Mouse (Mus musculus): ENCODE results near the gene Thsd7a. TPM values are rescaled to one million over a fixed set of nuclear protein-coding genes. Genes with fewer than 3 reads are reported as not detected.
A peak's percentile ranks its signal among the peaks of the same experiment; 100 is the strongest.

Thsd7a gene
- polyA plus RNA-seq, 1 experiment from 2014 or later, result 21.9 TPM

DNA sequence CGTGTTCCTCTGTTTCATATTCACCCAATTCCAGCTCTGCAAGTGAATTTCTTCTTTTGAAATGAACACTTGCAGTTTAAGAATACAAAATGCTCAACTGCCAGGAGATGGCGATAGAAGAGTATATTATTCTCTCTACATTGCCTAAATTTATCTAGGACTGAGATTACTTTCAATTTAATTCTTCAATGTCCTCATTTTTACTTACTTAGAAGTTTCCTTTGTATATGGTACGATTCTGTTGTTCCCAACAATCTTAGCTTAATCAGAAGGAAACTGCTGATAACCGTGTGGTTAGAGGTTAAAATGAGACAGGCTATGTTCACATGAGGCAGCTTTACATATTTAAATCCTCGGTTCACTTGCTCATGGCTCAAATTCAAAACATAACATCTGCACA, 398.5 kb downstream of the Thsd7a start:
- peak; percentile 76 for ATAC-seq
- peak overlapping the region; percentile 38 for H3K4me2 ChIP-seq (ENCODE audit: low read length)
- H3K27me3 ChIP-seq (replicated peaks; ENCODE audit: control insufficient read depth, insufficient read depth, low read length), result no peaks in the 10 kb centered on the region
- no peak overlapping the region for H3K9ac ChIP-seq (ENCODE audit: low read depth, low read length)
- no peak overlapping the region for H3K4me3 ChIP-seq (ENCODE audit: low read length)
- no peaks in the 10 kb centered on the region for H3K36me3 ChIP-seq (ENCODE audit: control insufficient read depth, insufficient read depth, low read length)
- no peak overlapping the region for H3K27ac ChIP-seq (ENCODE audit: low read depth, low read length)
- WGBS, result 35% methylated on average over 5 of the region's 5 CpGs
- no peaks in the 10 kb centered on the region for H3K4me1 ChIP-seq (ENCODE audit: control insufficient read depth, insufficient read depth, low read depth, low read length)
- H3K9me3 ChIP-seq (ENCODE audit: control insufficient read depth, low read length), result no peaks in the 10 kb centered on the region

DNA sequence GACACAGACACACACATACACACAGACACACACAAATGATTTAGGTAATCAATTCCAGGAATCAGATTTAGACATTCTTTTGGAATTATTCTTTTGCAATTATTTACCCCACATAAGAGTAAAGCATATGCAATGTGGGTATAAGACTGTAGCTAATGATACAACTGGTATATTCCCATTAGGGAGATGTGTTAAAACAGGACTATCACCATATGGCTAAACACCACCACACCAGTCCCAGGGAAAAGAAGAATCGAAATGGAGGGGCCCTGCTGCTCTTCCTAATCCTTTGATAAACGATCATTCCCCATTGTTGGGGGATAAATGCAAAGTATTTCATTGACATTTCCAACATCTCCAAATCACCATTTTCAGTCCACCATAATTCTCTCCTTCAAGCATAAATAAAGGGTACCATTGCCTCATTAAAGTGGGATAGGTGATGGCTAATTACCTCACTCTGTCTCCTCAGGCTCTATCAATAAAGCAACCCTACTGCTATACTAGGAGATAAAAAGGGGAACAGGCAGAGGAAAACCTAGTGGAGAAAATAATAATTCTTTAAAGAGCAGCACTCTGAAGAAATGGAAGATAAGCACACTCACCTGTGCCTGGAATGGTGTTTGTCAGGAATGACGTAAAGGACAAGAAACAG, 400.0 kb downstream of the Thsd7a start:
- 58% methylated on average over 3 of the region's 3 CpGs for WGBS
- H3K4me2 ChIP-seq (ENCODE audit: low read length), result no peak overlapping the region
- H3K9me3 ChIP-seq (ENCODE audit: control insufficient read depth, low read length), result no peaks in the 10 kb centered on the region
- no peak for ATAC-seq
- H3K4me1 ChIP-seq (ENCODE audit: control insufficient read depth, insufficient read depth, low read depth, low read length), result no peaks in the 10 kb centered on the region
- H3K27ac ChIP-seq (ENCODE audit: low read depth, low read length), result no peak overlapping the region
- no peaks in the 10 kb centered on the region for H3K27me3 ChIP-seq (replicated peaks; ENCODE audit: control insufficient read depth, insufficient read depth, low read length)
- no peak overlapping the region for H3K9ac ChIP-seq (ENCODE audit: low read depth, low read length)
- no peak overlapping the region for H3K4me3 ChIP-seq (ENCODE audit: low read length)
- H3K36me3 ChIP-seq (ENCODE audit: control insufficient read depth, insufficient read depth, low read length), result no peaks in the 10 kb centered on the region

DNA sequence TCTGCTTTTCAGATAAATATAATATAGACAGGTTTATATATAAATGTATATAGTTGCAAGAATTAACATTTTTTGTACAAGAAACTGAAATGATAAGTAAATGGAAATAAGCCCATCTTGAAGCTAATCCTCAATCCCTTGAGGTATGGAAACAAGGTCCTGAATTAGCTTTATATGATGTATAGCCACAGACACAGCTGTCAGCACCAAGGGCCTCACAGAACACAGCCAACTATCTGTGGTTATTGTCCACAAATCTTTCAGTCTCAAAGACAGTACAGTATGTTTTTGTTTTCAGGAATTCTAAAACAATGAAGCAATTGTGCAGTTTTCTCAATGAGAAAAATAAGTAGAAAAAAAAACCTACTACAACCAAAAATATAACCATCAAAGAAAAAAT, 400.5 kb downstream of the Thsd7a start:
- no peak for ATAC-seq
- Histone ChIP-seq H3K27ac (ENCODE audit: low read depth, low read length) (no peak overlapping the region), H3K4me3 (ENCODE audit: low read length) (no peak overlapping the region), H3K4me2 (ENCODE audit: low read length) (no peak overlapping the region), H3K27me3 (replicated peaks; ENCODE audit: control insufficient read depth, insufficient read depth, low read length) (no peaks in the 10 kb centered on the region), H3K36me3 (ENCODE audit: control insufficient read depth, insufficient read depth, low read length) (no peaks in the 10 kb centered on the region), H3K9me3 (ENCODE audit: control insufficient read depth, low read length) (no peaks in the 10 kb centered on the region), H3K9ac (ENCODE audit: low read depth, low read length) (no peak overlapping the region), H3K4me1 (ENCODE audit: control insufficient read depth, insufficient read depth, low read depth, low read length) (no peaks in the 10 kb centered on the region)

DNA sequence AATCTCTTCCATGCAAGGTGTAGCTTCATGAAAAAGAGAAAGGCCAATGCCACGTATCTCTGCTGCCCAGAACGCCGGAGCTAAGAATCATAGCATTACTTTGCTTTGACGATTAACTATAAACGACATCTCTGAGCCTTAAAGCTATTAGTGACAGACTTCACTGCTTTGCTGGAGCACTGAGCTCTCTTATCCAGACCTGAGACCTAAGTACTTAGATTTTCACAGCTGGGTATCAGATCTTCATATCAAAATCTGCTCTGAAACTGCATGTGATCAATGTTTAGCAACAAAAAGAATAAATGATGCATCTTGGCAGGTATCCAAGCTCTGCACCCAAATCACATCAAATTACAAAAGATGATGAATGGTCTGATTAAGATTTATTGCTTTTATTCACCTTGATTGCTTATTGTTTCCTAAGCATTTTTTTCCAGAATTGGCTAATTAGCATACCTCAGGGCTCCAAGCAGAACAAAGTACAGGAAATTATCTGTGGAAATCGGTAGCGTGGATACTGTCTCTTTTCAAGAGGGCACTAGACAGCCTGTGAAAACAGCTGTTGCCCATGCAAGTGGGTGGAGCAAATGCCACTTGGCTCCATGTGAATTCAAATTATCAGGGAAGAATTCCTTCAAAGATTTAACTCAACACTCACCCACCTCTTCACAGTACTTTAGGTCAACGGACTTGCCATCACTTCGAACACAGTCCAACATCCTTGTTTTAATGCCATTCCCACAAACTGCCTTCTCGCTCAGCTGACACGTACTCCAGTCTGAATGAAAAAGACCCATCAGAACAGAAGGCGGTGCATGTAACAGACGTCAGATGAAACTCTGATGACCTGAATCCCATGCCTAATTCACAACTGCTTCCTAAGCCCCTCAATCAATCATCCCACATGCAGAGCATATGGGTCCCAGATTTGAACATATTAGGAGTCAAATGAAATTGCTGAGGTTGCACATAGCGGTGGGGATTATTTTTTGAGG, 412.3 kb downstream of the Thsd7a start:
- no peak overlapping the region for H3K4me3 ChIP-seq (ENCODE audit: low read length)
- no peak overlapping the region for H3K4me2 ChIP-seq (ENCODE audit: low read length)
- no peaks in the 10 kb centered on the region; the same call in 1 of the 2 replicates for H3K4me1 ChIP-seq (ENCODE audit: control insufficient read depth, insufficient read depth, low read depth, low read length)
- H3K36me3 ChIP-seq (ENCODE audit: control insufficient read depth, insufficient read depth, low read length), result no peaks in the 10 kb centered on the region
- no peaks in the 10 kb centered on the region for H3K27me3 ChIP-seq (replicated peaks; ENCODE audit: control insufficient read depth, insufficient read depth, low read length)
- no peaks in the 10 kb centered on the region for H3K9me3 ChIP-seq (ENCODE audit: control insufficient read depth, low read length)
- ATAC-seq, result peak; percentile 87
- H3K9ac ChIP-seq (ENCODE audit: low read depth, low read length), result peak overlapping the region; percentile 9; the same call in 1 of the 2 replicates
- peak overlapping the region; percentile 8; the same call in 1 of the 2 replicates for H3K27ac ChIP-seq (ENCODE audit: low read depth, low read length)
- WGBS, result 43% methylated on average over 14 of the region's 14 CpGs

DNA sequence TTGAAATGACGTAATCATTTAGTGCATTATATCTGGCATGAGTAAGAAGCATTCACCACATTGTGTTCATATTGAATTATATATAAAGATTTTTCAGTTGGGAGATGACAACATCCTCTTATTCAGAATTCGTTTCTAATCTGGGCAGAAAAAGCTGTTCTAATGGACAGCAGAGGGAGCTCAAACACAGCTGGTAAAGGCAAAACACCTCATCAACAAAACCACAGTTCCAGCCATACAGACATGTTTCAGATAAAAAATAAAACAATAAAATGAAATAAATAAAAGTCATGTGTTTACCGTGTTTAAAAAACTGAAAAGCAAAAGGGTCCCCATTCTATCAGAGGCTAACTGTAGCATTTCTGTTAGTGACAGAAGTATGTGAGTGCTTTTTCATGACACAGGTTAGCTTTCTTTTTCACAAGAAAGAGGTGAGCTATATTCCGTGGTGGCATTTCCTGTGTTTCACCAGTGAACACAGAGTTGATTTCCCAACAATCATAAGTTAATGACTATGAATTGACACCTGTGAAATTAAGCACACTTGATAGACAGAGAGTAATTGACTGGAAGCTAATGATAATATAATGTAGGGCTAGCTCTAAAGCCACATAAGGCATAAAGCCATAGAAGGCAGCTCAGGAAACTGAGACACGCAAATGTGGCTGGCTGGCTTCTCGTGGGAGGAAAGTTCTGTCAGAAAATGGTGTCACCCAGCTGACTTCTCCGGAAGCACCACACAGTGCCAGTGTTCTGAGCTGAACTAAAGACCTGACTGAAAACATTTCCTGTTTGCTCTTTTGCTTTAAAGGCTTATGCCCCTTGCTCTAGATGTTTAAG, 433.9 kb downstream of the Thsd7a start:
- H3K27ac ChIP-seq (ENCODE audit: low read depth, low read length), result no peak overlapping the region
- H3K4me3 ChIP-seq (ENCODE audit: low read length), result no peak overlapping the region
- 48% methylated on average over 7 of the region's 7 CpGs for WGBS
- H3K9ac ChIP-seq (ENCODE audit: low read depth, low read length), result no peak overlapping the region
- no peak overlapping the region for H3K4me2 ChIP-seq (ENCODE audit: low read length)
- ATAC-seq, result peak; percentile 80
- no peaks in the 10 kb centered on the region for H3K9me3 ChIP-seq (ENCODE audit: control insufficient read depth, low read length)
- H3K27me3 ChIP-seq (replicated peaks; ENCODE audit: control insufficient read depth, insufficient read depth, low read length), result no peaks in the 10 kb centered on the region
- peaks cover 2% of the 10 kb centered on the region; the same call in 1 of the 2 replicates for H3K36me3 ChIP-seq (ENCODE audit: control insufficient read depth, insufficient read depth, low read length)
- no peaks in the 10 kb centered on the region for H3K4me1 ChIP-seq (ENCODE audit: control insufficient read depth, insufficient read depth, low read depth, low read length)

DNA sequence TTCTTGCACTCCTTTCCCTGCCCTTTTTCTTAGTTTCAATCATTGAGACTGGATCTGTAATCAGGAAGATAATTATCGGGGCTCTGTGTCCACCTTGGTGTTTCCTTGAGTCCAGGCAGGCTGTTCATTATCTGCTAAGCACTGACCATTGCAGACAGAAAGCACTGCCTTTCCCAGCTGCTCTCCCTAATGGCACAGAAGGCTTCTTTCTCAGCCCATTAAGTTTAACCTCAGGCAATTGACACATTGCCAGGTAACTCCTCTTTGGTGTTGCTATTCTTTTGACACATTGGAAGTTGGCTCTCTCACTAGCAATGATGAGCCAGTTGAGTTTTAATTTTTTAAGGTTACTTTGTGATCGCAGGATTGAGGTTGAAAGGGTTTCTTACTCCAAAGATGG, 441.7 kb downstream of the Thsd7a start:
- ATAC-seq, result no peak
- 77% methylated on average over 2 of the region's 2 CpGs for WGBS

DNA sequence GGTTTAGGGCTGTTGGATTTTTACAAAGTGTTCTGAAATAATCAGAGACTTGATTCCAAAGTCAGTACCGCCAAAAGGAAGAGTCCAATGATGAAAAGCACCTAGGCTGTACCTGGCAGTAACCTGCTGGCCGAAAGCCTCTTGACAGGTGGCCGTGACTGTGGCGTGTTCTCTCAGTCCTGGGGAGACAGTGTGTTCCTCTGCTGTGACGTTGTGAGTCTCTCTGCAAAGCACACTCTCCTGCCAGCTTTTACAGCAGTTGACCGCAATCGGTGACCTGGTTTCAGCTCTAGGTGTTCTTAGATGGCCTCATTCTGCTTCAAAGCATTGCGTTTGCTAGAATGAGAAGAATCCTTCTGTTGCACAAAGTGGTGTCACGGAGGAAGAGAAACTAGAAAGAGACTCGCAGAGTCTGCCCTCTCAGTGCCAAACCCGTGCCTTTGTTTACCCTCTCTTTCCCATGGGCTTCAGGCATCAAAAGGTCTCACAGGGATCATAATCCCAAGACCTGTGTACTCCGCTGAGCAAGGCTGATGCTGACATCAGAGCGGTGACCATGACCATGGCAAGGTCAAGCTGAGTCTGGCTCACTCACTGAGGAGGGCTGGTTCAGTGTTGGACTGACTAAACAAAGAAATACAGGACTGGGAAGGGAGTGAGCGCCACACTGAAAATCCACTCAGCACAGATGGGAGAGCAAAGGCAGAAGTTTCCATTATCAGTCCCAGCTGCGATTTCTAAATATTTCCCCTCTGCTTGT, 486.4 kb downstream of the Thsd7a start:
- H3K27ac ChIP-seq (ENCODE audit: low read depth, low read length), result no peak overlapping the region
- H3K9me3 ChIP-seq (ENCODE audit: control insufficient read depth, low read length), result no peaks in the 10 kb centered on the region
- no peak overlapping the region for H3K4me2 ChIP-seq (ENCODE audit: low read length)
- no peaks in the 10 kb centered on the region for H3K36me3 ChIP-seq (ENCODE audit: control insufficient read depth, insufficient read depth, low read length)
- ATAC-seq, result no peak
- H3K9ac ChIP-seq (ENCODE audit: low read depth, low read length), result no peak overlapping the region
- no peaks in the 10 kb centered on the region; the same call in 1 of the 2 replicates for H3K4me1 ChIP-seq (ENCODE audit: control insufficient read depth, insufficient read depth, low read depth, low read length)
- H3K4me3 ChIP-seq (ENCODE audit: low read length), result no peak overlapping the region
- no peaks in the 10 kb centered on the region for H3K27me3 ChIP-seq (replicated peaks; ENCODE audit: control insufficient read depth, insufficient read depth, low read length)
- WGBS, result 86% methylated on average over 15 of the region's 15 CpGs

More for the DNA sequence above, 441.7 kb downstream of the Thsd7a start:
- Histone ChIP-seq H3K4me3 (ENCODE audit: low read length) (no peak overlapping the region), H3K4me2 (ENCODE audit: low read length) (no peak overlapping the region), H3K9ac (ENCODE audit: low read depth, low read length) (no peak overlapping the region), H3K27ac (ENCODE audit: low read depth, low read length) (no peak overlapping the region), H3K4me1 (ENCODE audit: control insufficient read depth, insufficient read depth, low read depth, low read length) (no peaks in the 10 kb centered on the region), H3K9me3 (ENCODE audit: control insufficient read depth, low read length) (peaks cover 4% of the 10 kb centered on the region), H3K27me3 (replicated peaks; ENCODE audit: control insufficient read depth, insufficient read depth, low read length) (no peaks in the 10 kb centered on the region), H3K36me3 (ENCODE audit: control insufficient read depth, insufficient read depth, low read length) (no peaks in the 10 kb centered on the region)

All from hindbrain, embryonic 16.5 days (tissue).